Comparison of ENCODE assay signal across 12 mouse cellular contexts in genomic region chr5:125363894-125364293, GRCm38 (mm10). TPM values are rescaled to one million over a fixed set of nuclear protein-coding genes. Genes with fewer than 3 reads are reported as not detected.
DNase-seq lines count a peak whose midpoint lies in the region; ATAC-seq and TF ChIP-seq lines count a peak whose summit lies in the region.
"Had no signal": no experiment of that assay in that cellular context is flagged by ENCODE, and none has a peak within 500 bp of the region (broad histone marks: within the 10 kb centered on the region; RNA-seq: fewer than 3 reads in every experiment).

No protein-coding gene starts in this region.

- 38% methylated on average over 7 of the region's 7 CpGs for WGBS in lung, embryonic 15.5 days
- WGBS in kidney, adult 2 months: 26% methylated on average over 7 of the region's 7 CpGs
- WGBS in intestine, embryonic 15.5 days: 57% methylated on average over 7 of the region's 7 CpGs

- H3K4me1 ChIP-seq in lung, embryonic 15.5 days: 0 out of 2 replicates have a peak, but pooled peaks cover 4% of the 10 kb centered on the region
- no peaks in the 10 kb centered on the region for H3K4me1 ChIP-seq in kidney, adult 2 months (ENCODE audit: control insufficient read depth, insufficient read depth, low read length)
- no peaks in the 10 kb centered on the region for H3K4me1 ChIP-seq in intestine, embryonic 15.5 days (replicated peaks)
- H3K4me1 ChIP-seq: neural tube, embryonic 13.5 days had no signal

- peak; percentile 63 for ATAC-seq in lung, embryonic 15.5 days (ENCODE audit: borderline replicate concordance, extremely low read depth, low FRiP score, low TSS enrichment)
- ATAC-seq in intestine, embryonic 15.5 days: no peak
- ATAC-seq: Patski had no signal

- H3K9me3 ChIP-seq in lung, embryonic 15.5 days: no peaks in the 10 kb centered on the region
- H3K9me3 ChIP-seq in intestine, embryonic 15.5 days: no peaks in the 10 kb centered on the region
- H3K9me3 ChIP-seq: neural tube, embryonic 13.5 days had no signal

- no peaks in the 10 kb centered on the region for H3K27me3 ChIP-seq in lung, embryonic 15.5 days
- no peaks in the 10 kb centered on the region for H3K27me3 ChIP-seq in kidney, adult 2 months (replicated peaks; ENCODE audit: control insufficient read depth, insufficient read depth, low read length)
- H3K27me3 ChIP-seq in intestine, embryonic 15.5 days (replicated peaks): no peaks in the 10 kb centered on the region
- H3K27me3 ChIP-seq: neural tube, embryonic 13.5 days; Patski had no signal

- TF ChIP-seq POLR2A in kidney, adult 2 months (IDR thresholded peaks at IDR 0.05; ENCODE audit: low read depth, low read length): no peak

- intact Hi-C loops in left cerebral cortex, adult 2 months (cut with DNase I): loop anchor here (10.0 kb wide), 1 partner anchor 189 kb away; the partner anchor contains the start of gene Ncor2

- H3K36me3 ChIP-seq in lung, embryonic 15.5 days: no peaks in the 10 kb centered on the region
- no peaks in the 10 kb centered on the region for H3K36me3 ChIP-seq in kidney, adult 2 months (ENCODE audit: control insufficient read depth, insufficient read depth, low read length)
- H3K36me3 ChIP-seq in intestine, embryonic 15.5 days: no peaks in the 10 kb centered on the region
- H3K36me3 ChIP-seq: neural tube, embryonic 13.5 days had no signal

- peak; percentile 80 for DNase-seq in adrenal gland, postnatal 10 days
- DNase-seq in adrenal gland, adult 2 months: no peak
- DNase-seq in lung, adult 18-20 months: no peak
- DNase-seq in kidney, adult 2 months: peak; percentile 87
- DNase-seq in lung, postnatal 10 days: peak; percentile 62
- DNase-seq in left cerebral cortex, adult 2 months (ENCODE audit: extremely low spot score in 1 of 2, low spot score in 2 of 2): no peak
- DNase-seq: cerebellum, adult 9-10 months had no signal

- no peak overlapping the region for H3K9ac ChIP-seq in lung, embryonic 15.5 days
- no peak overlapping the region for H3K9ac ChIP-seq in intestine, embryonic 15.5 days
- H3K9ac ChIP-seq: neural tube, embryonic 13.5 days had no signal

- H3K27ac ChIP-seq in lung, embryonic 15.5 days: no peak overlapping the region
- no peak overlapping the region for H3K27ac ChIP-seq in kidney, adult 2 months (ENCODE audit: insufficient read depth, low read depth, low read length)
- H3K27ac ChIP-seq in left cerebral cortex, adult 2 months: no peak overlapping the region
- no peak overlapping the region for H3K27ac ChIP-seq in intestine, embryonic 15.5 days
- H3K27ac ChIP-seq: macrophage; neural tube, embryonic 13.5 days had no signal

- no peak for TF ChIP-seq CTCF in kidney, adult 2 months (conservative IDR thresholded peaks at IDR 0.05; ENCODE audit: insufficient read depth, insufficient read length, low read depth, low read length)
- no peak for TF ChIP-seq CTCF in left cerebral cortex, adult 2 months (IDR thresholded peaks at IDR 0.05)

- H3K4me2 ChIP-seq in lung, embryonic 15.5 days: no peak overlapping the region
- no peak overlapping the region for H3K4me2 ChIP-seq in intestine, embryonic 15.5 days (replicated peaks)
- H3K4me2 ChIP-seq: neural tube, embryonic 13.5 days had no signal

- no peak overlapping the region for H3K4me3 ChIP-seq in lung, embryonic 15.5 days
- H3K4me3 ChIP-seq in kidney, adult 2 months (ENCODE audit: insufficient read depth, low read depth, low read length): no peak overlapping the region
- H3K4me3 ChIP-seq in left cerebral cortex, adult 2 months: no peak overlapping the region
- H3K4me3 ChIP-seq in intestine, embryonic 15.5 days (replicated peaks): no peak overlapping the region
- H3K4me3 ChIP-seq: neural tube, embryonic 13.5 days had no signal

RNA-seq across cellular contexts. Expression of gene Scarb1, which starts 23.0 kb away (rescaled TPM):
- total RNA-seq in adrenal gland, postnatal 10 days (2021): 1,000 to 10,000 TPM in 1 of 2 experiments, 100 to 1,000 TPM in 1; 506 to 1,242 TPM
- total RNA-seq in adrenal gland, adult 2 months (2021): 1,000 to 10,000 TPM; 2,436 to 2,553 TPM
- polyA plus RNA-seq in adrenal gland, adult 2 months (2012; rRNA removed): 2,348 and 2,822 TPM in 2 replicates
- 61.2 and 65.6 TPM in 2 replicates for polyA plus RNA-seq in lung, embryonic 15.5 days (2015; fragmentation: Nextera tagmentation; extraction: Ambion mirVana)
- polyA plus RNA-seq in kidney, adult 2 months (2012; rRNA removed): 35.5 and 42.8 TPM in 2 replicates
- total RNA-seq in left cerebral cortex, adult 2 months (2021): 10 to 100 TPM; 24.4 to 29.6 TPM
- polyA plus RNA-seq in intestine, embryonic 15.5 days (2015; fragmentation: Nextera tagmentation; extraction: Ambion mirVana): 59.3 and 70.0 TPM in 2 replicates

RNA-seq across cellular contexts. Expression of gene Gm10382, which starts 25.2 kb away (rescaled TPM):
- total RNA-seq in adrenal gland, postnatal 10 days (2021): under 1 TPM; 0.21 to 0.24 TPM
- total RNA-seq in adrenal gland, adult 2 months (2021): under 1 TPM; 0.23 to 0.24 TPM
- polyA plus RNA-seq in adrenal gland, adult 2 months (2012; rRNA removed): 0.26 and 0.50 TPM in 2 replicates
- 0.56 and 0.73 TPM in 2 replicates for polyA plus RNA-seq in lung, embryonic 15.5 days (2015; fragmentation: Nextera tagmentation; extraction: Ambion mirVana)
- polyA plus RNA-seq in kidney, adult 2 months (2012; rRNA removed): 0.33 and 0.58 TPM in 2 replicates
- under 1 TPM; 0.28 to 0.48 TPM for total RNA-seq in left cerebral cortex, adult 2 months (2021)
- polyA plus RNA-seq in intestine, embryonic 15.5 days (2015; fragmentation: Nextera tagmentation; extraction: Ambion mirVana): 0.23 and 0.40 TPM in 2 replicates
- polyA plus RNA-seq: macrophage had no signal

RNA-seq across cellular contexts. Expression of gene Ubc, which starts 26.1 kb away (rescaled TPM):
- 1,000 to 10,000 TPM; 1,039 to 1,045 TPM for total RNA-seq in adrenal gland, postnatal 10 days (2021)
- total RNA-seq in adrenal gland, adult 2 months (2021): 1,000 to 10,000 TPM; 1,333 to 2,925 TPM
- 634 and 889 TPM in 2 replicates for polyA plus RNA-seq in adrenal gland, adult 2 months (2012; rRNA removed)
- 1,173 and 1,218 TPM in 2 replicates for polyA plus RNA-seq in lung, embryonic 15.5 days (2015; fragmentation: Nextera tagmentation; extraction: Ambion mirVana)
- polyA plus RNA-seq in kidney, adult 2 months (2012; rRNA removed): 1,123 and 1,352 TPM in 2 replicates
- total RNA-seq in left cerebral cortex, adult 2 months (2021): 100 to 1,000 TPM; 846 to 851 TPM
- polyA plus RNA-seq in intestine, embryonic 15.5 days (2015; fragmentation: Nextera tagmentation; extraction: Ambion mirVana): 875 and 888 TPM in 2 replicates

Comparison
In these comparisons a context has a peak if more than half of its experiments do, and no peak if none do; other contexts are left out.
1. DNase-seq: peak in adrenal gland, postnatal 10 days (single experiment), kidney, adult 2 months (single experiment) and lung, postnatal 10 days (single experiment); none in adrenal gland, adult 2 months (single experiment), lung, adult 18-20 months (0 of 2) and left cerebral cortex, adult 2 months (0 of 2).
2. RNA of gene Scarb1, which starts 23.0 kb away (polyA plus RNA-seq): 2,348 to 2,822 TPM in adrenal gland, adult 2 months; 61.2 to 65.6 TPM in lung, embryonic 15.5 days, 59.3 to 70.0 TPM in intestine, embryonic 15.5 days and 35.5 to 42.8 TPM in kidney, adult 2 months; every median in the first group is over 10 times any median in the second.